Mouse (Mus musculus): ENCODE data around the gene Fto. TPM values are rescaled to one million over a fixed set of nuclear protein-coding genes. Genes with fewer than 3 reads are reported as not detected.

Gene Fto
- total RNA-seq, 2 experiments from 2014 or later, result 146 to 151 TPM

DNA sequence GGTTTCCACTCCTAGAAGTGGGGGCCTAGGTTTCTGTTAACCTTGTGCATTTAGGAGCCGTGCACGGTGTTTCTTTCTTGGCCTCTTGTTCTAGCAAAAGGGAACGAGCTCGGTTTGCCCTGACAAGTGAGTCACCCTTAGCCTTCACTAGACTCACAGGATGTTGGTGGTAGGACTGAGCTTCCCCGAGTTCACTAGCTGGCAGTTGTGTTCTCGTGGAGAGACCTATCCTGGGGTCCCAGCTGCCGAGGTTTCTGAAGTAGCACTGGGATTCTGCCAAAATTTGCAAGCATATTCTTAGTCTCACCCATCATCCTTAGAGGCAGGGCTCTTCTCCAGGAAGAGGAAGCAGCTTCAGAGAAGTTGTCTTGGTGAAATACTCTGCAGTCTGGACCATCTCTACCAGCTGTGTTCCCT is 194.4 kb downstream of the Fto start:
- TF ChIP-seq CTCF (conservative IDR thresholded peaks at IDR 0.05), result no peak
- no peak overlapping the region for H3K4me3 ChIP-seq
- no peak overlapping the region for H3K27ac ChIP-seq
- DNase-seq (ENCODE audit: low spot score in 2 of 2), result no peak

DNA sequence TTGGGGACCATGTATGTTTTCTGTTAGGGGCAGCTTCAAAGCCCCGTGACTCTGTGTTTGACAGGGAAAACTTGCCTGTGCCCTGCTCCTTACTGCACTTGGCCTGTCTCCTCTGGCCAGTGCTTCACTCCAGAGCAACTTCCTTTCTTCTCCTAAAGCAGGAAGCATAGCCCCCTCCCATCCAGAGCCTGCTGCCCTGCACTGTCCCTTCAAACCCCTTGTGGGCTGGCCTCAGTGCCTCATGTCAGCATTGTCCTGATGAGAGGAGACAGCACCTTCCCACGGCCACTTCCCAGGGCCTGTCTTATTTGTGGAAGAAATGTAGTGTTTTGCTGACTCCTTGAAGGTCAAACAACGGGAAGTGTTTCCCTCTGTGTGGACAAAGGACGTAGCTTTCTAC is 195.0 kb downstream of the Fto start:
- H3K27ac ChIP-seq, result no peak overlapping the region
- DNase-seq (ENCODE audit: low spot score in 2 of 2), result no peak
- no peak for TF ChIP-seq CTCF (conservative IDR thresholded peaks at IDR 0.05)
- no peak overlapping the region for H3K4me3 ChIP-seq

DNA sequence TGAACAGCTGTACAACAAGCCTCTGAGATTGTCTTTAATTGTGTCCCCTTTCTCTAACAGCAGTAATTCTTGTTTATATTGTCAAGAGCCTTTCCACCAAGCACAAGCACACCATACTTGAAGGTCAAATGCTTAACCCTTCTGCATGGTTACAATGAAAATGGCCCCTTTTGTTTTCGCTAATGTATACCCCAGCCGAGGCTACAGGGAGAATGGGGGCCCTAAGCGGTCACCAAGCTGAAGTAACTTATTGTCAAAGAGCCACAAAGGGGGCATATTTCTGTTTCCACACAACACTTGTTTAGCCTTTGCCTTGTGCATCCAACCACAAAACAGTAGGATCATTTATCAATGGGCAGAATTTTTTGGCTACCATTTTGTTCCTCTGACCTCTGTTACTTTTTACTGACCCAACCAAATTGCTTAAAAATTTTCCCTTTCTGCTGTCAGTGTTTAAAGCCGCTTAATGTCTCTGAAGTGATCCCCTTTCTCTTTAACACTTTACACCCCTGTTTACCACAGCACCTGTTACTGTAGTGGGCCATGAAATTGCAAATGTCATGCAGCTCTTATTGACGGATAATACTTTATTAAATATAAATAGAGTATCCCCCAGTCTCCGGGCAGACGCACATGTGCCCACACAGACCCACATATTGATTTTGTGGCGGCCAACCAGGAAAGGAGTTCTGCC is 196.0 kb downstream of the Fto start:
- no peak for DNase-seq (ENCODE audit: low spot score in 2 of 2)

DNA sequence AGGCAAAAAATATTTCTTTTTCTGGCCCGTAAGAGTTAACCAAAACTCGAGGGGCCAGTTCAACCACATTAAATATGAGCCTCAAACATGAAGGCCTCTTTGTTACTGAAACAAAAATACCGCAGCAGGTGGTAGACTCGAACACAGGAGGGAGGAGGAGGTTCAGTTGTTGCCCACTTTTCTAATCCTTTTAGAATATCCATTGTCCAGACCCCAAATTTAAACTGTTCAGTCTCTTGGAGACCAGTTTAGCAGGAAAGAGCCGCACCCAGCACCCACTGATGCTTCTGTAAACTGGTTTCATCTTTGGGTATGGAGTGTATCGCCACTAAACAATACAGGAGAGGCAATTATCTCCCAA is 196.6 kb downstream of the Fto start:
- no peak for TF ChIP-seq CTCF (conservative IDR thresholded peaks at IDR 0.05)
- no peak overlapping the region for H3K4me3 ChIP-seq
- no peak overlapping the region; the same call in 1 of the 2 replicates for H3K27ac ChIP-seq
- DNase-seq (ENCODE audit: low spot score in 2 of 2), result no peak

More for the DNA sequence above, 196.0 kb downstream of the Fto start:
- no peak overlapping the region for H3K27ac ChIP-seq
- no peak for TF ChIP-seq CTCF (conservative IDR thresholded peaks at IDR 0.05)
- H3K4me3 ChIP-seq, result no peak overlapping the region

GRCm38 (mm10) chr8:91510716-91511115 is 197.4 kb downstream of the Fto start:
- TF ChIP-seq CTCF (conservative IDR thresholded peaks at IDR 0.05), result no peak
- peak in 1 of 2 experiments; percentile 15 for DNase-seq (ENCODE audit: low spot score in 2 of 2)
- Histone ChIP-seq H3K27ac (peak overlapping the region; percentile 23; the same call in 1 of the 2 replicates), H3K4me3 (no peak overlapping the region)

DNA sequence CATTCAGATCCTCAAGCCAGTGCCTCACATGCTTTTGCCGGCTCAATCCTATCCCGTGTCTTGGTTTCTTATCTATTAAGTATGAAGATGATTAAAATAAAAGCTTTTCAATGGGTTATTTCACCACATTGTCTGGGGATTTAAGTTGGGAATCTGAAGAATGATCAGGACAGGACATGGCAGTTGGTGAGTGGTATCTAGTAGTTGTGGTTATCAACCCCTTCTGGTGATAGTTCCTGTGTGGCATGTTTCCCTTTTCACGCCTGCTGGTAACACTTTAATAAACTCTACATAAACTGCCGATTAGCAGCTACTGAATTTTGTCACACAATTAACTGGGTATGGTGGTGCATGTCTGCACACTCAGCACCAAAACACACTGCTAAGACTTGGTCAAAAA is 198.6 kb downstream of the Fto start:
- H3K4me3 ChIP-seq, result no peak overlapping the region
- DNase-seq (ENCODE audit: low spot score in 2 of 2), result no peak
- no peak for TF ChIP-seq CTCF (conservative IDR thresholded peaks at IDR 0.05)
- no peak overlapping the region for H3K27ac ChIP-seq

GRCm38 (mm10) chr8:91514752-91515478 is 201.6 kb downstream of the Fto start:
- DNase-seq (ENCODE audit: low spot score in 2 of 2), result no peak
- Histone ChIP-seq H3K27ac (no peak overlapping the region), H3K4me3 (no peak overlapping the region)
- TF ChIP-seq CTCF (conservative IDR thresholded peaks at IDR 0.05), result no peak

GRCm38 (mm10) chr8:91516422-91516821 is 203.1 kb downstream of the Fto start:
- H3K27ac ChIP-seq, result no peak overlapping the region
- H3K4me3 ChIP-seq, result no peak overlapping the region
- no peak for DNase-seq (ENCODE audit: low spot score in 2 of 2)
- TF ChIP-seq CTCF (conservative IDR thresholded peaks at IDR 0.05), result no peak

DNA sequence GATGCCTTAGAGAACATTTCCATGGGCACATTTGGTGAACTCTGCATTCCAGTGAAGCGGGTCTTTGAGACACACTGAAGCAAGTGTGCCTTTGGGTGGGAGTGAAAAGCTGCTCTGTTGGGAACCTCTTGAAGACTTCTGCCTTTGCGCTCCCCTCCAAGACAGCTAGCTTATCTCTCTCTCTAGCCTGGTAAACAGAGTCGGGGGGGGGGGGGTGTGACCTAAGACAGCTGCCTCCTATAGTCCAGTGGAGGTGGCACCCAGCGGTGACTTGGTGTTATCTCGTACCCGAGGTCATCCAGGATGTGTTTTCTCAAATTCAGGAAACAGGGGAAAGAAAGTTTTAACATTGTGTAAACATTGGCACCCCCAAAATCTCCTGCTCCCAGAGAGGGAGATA is 204.8 kb downstream of the Fto start:
- no peak overlapping the region for H3K27ac ChIP-seq
- no peak for DNase-seq (ENCODE audit: low spot score in 2 of 2)
- no peak overlapping the region for H3K4me3 ChIP-seq
- no peak for TF ChIP-seq CTCF (conservative IDR thresholded peaks at IDR 0.05)

GRCm38 (mm10) chr8:91522201-91522600 is 208.9 kb downstream of the Fto start:
- DNase-seq (ENCODE audit: low spot score in 2 of 2), result no peak
- H3K27ac ChIP-seq, result no peak overlapping the region
- H3K4me3 ChIP-seq, result no peak overlapping the region
- TF ChIP-seq CTCF (conservative IDR thresholded peaks at IDR 0.05), result no peak

DNA sequence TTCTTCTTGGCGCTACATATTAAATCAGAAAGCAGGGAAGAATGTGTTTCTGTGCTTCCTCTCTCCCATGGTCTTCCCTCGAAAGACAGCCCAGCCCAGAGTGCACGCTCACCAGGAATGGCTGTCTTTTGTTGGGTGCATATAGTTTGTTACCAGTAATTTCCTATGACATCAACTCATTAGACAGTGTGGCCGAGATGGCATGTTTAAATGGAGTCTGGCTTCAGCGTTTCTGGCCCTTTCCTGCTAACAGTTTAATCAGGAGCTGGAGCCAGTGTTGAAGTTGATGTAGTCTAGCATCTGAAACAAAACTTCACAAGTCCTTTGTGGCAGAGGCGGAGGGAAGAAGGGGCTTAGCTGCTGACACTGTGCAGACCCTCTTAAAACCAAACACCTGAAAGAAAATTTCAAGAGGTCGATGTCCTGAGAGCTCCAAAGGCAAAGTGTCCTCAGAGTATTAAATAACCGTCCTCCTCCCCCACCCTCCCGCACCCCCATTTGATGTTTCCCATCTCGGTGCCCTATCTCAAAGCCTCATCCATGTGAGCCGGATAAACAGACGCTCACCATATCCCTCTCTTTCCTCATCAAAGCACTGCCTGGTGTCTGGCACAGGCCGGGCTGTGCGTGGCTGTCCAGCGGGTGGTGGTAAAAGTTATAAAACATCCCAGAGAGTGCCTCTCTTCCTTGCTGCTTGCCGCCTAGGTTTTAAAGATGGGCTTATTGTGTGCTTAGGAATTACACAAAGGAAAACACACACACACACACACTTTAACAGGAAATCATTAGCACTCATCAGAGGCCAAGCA is 210.9 kb downstream of the Fto start:
- Histone ChIP-seq H3K4me3 (no peak overlapping the region), H3K27ac (no peak overlapping the region)
- no peak for TF ChIP-seq CTCF (conservative IDR thresholded peaks at IDR 0.05)
- no peak for DNase-seq (ENCODE audit: low spot score in 2 of 2)

DNA sequence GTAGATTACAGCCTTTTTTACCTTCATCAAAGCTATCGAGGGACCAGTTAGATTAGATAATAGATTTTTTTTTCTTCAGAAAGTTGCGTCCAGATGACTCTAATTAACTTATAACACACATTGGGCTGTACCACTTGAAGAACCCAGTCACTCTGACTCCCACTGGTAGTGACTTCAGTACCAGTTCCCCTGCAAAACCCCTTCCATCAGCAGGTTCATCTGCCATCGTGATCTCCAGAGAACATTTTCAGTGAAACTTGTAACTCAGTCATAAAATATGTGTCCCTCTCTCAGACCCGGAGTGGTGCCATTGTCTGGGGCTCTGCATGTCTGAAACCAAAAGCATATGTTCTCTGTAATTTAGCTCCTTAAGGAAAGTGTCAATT is 211.5 kb downstream of the Fto start:
- no peak overlapping the region for H3K4me3 ChIP-seq
- no peak for TF ChIP-seq CTCF (conservative IDR thresholded peaks at IDR 0.05)
- H3K27ac ChIP-seq, result no peak overlapping the region
- DNase-seq (ENCODE audit: low spot score in 2 of 2), result no peak

GRCm38 (mm10) chr8:91525342-91525817 is 212.1 kb downstream of the Fto start:
- TF ChIP-seq CTCF (conservative IDR thresholded peaks at IDR 0.05), result no peak

More at GRCm38 (mm10) chr8:91525342-91525817, 212.1 kb downstream of the Fto start:
- no peak overlapping the region for H3K27ac ChIP-seq
- no peak for DNase-seq (ENCODE audit: low spot score in 2 of 2)
- no peak overlapping the region for H3K4me3 ChIP-seq

All from layer of hippocampus, adult 2 months (tissue).